ENCODE assay signal across 1 mouse cellular context in genomic region chr1:143990263-143990662, GRCm38 (mm10).
TF ChIP-seq lines count a peak whose summit lies in the region.

No protein-coding gene starts in this region.

TF ChIP-seq in MEL, 35 proteins besides CTCF, POLR2A, EP300 and RAD21 (continued from another document):
- TF ChIP-seq GABPA (IDR thresholded peaks at IDR 0.05; ENCODE audit: low read depth, low read length): no peak
- no peak for TF ChIP-seq MAX (IDR thresholded peaks at IDR 0.05; ENCODE audit: low read length)
- no peak for TF ChIP-seq USF1 (IDR thresholded peaks at IDR 0.05; ENCODE audit: low read depth, low read length)
- no peak for TF ChIP-seq TAL1 (IDR thresholded peaks at IDR 0.05; ENCODE audit: low read length)
- TF ChIP-seq ZC3H11A (IDR thresholded peaks at IDR 0.05; ENCODE audit: low read depth, low read length): no peak
- no peak for TF ChIP-seq ELF1 (IDR thresholded peaks at IDR 0.05; ENCODE audit: low read depth, low read length)
